Mouse (Mus musculus) subcutaneous adipose tissue, adult 2 months (tissue): Measurements from ENCODE around the gene Mtmr14. TPM values are rescaled to one million over a fixed set of nuclear protein-coding genes. Genes with fewer than 3 reads are reported as not detected.

Experiments
- polyA plus RNA-seq: library from polyadenylated mRNA; depleted of rRNA; stranded (reverse); fragments of >200 nt; gene quantifications from 2 replicates; pipeline ENCODE4 v1.2.3, GENCODE M21; 2012; ENCODE audit warnings: low replicate concordance; rRNA removed

Mtmr14 gene
- polyA plus RNA-seq: 40.1 and 51.3 TPM in 2 replicates

GRCm38 (mm10) chr6:113237542-113238270 is at the start of gene Mtmr14:
Gene Mtmr14 (plus strand): TSS chr6:113237843.

GRCm38 (mm10) chr6:113194841-113195595 is 42.6 kb upstream of the Mtmr14 start, which contains the start of gene Lhfpl4:
Gene Lhfpl4 (minus strand): TSS chr6:113195384.

GRCm38 (mm10) chr6:113282101-113282802 is 44.6 kb downstream of the Mtmr14 start, which contains the start of gene Cpne9:
Gene Cpne9 (plus strand): TSS chr6:113282307.

GRCm38 (mm10) chr6:113306986-113307349 is 69.3 kb downstream of the Mtmr14 start, which contains the start of gene Brpf1:
Gene Brpf1 (plus strand): TSS chr6:113307137.

GRCm38 (mm10) chr6:113326533-113327315 is 89.1 kb downstream of the Mtmr14 start, which contains the start of gene Ogg1:
Gene Ogg1 (plus strand): TSS chr6:113326972.

Other genes with a start within 250 kb of the Mtmr14 start
- gene Thumpd3, start 191.6 kb upstream of the Mtmr14 start, polyA plus RNA-seq: 11.6 and 13.0 TPM in 2 replicates
- 32.0 and 49.9 TPM in 2 replicates for gene Setd5, start 160.5 kb upstream of the Mtmr14 start, polyA plus RNA-seq
- gene Lhfpl4, start 42.5 kb upstream of the Mtmr14 start, polyA plus RNA-seq: 0.33 and 0.44 TPM in 2 replicates
- gene Cpne9, start 44.5 kb downstream of the Mtmr14 start, polyA plus RNA-seq: 0.04 and 0.10 TPM in 2 replicates
- gene Brpf1, start 69.3 kb downstream of the Mtmr14 start, polyA plus RNA-seq: 17.8 and 26.7 TPM in 2 replicates
- gene Ogg1, start 89.1 kb downstream of the Mtmr14 start, polyA plus RNA-seq: 28.4 and 29.2 TPM in 2 replicates
- 99.6 and 113 TPM in 2 replicates for gene Camk1, start 106.1 kb downstream of the Mtmr14 start, polyA plus RNA-seq
- 28.1 and 28.6 TPM in 2 replicates for gene Tada3, start 140.0 kb downstream of the Mtmr14 start, polyA plus RNA-seq
- gene Arpc4, start 140.3 kb downstream of the Mtmr14 start, polyA plus RNA-seq: 94.6 and 97.5 TPM in 2 replicates
- gene Ttll3, start 151.4 kb downstream of the Mtmr14 start, polyA plus RNA-seq: 6.0 and 11.1 TPM in 2 replicates
- gene Rpusd3, start 181.5 kb downstream of the Mtmr14 start, polyA plus RNA-seq: 60.9 and 97.5 TPM in 2 replicates
- gene Cidec, start 197.9 kb downstream of the Mtmr14 start, polyA plus RNA-seq: 1,367 and 6,336 TPM in 2 replicates
- 90.4 and 99.5 TPM in 2 replicates for gene Jagn1, start 204.7 kb downstream of the Mtmr14 start, polyA plus RNA-seq
- 10.3 and 39.0 TPM in 2 replicates for gene Il17re, start 220.6 kb downstream of the Mtmr14 start, polyA plus RNA-seq
- gene Il17rc, start 233.6 kb downstream of the Mtmr14 start, polyA plus RNA-seq: 62.5 and 102 TPM in 2 replicates
- gene Creld1, start 245.5 kb downstream of the Mtmr14 start, polyA plus RNA-seq: 31.6 and 59.5 TPM in 2 replicates